Mouse (Mus musculus): ENCODE measurements around the gene Rassf2. TPM values are rescaled to one million over a fixed set of nuclear protein-coding genes. Genes with fewer than 3 reads are reported as not detected.
A peak's percentile ranks its signal among the peaks of the same experiment; 100 is the strongest.

Gene Rassf2
- polyA plus RNA-seq, 1 experiment from 2014 or later = 15.8 TPM

DNA sequence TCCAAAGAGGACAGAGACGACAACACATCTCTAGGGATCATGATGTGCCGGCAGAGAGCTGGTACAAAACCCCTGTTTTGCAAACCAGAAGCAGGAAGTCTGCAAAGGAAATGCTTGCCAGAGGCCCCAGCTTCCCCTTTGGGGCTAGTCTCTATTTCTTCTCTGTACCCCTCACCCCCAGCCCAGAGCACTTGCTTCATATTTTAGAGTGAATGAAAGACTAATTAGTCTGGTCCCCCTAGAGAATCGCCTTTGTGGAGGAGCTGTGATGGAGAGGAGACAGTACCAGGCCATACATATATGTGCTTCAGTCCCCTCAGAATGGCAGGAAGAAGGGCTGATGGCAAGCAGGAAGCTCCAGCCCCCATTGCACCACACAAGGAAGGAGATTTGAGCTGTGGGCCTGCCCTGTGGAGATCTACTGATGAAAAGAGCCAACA, 10.7 kb downstream of the Rassf2 start:
- Histone ChIP-seq H3K9me3 (ENCODE audit: low read depth, low read length) (no peaks in the 10 kb centered on the region), H3K27me3 (ENCODE audit: insufficient read depth, low read length) (no peaks in the 10 kb centered on the region), H3K36me3 (ENCODE audit: insufficient read depth) (no peaks in the 10 kb centered on the region), H3K4me2 (no peak overlapping the region), H3K4me1 (ENCODE audit: insufficient read depth) (no peaks in the 10 kb centered on the region), H3K9ac (no peak overlapping the region), H3K4me3 (ENCODE audit: low read depth, low read length) (no peak overlapping the region), H3K27ac (ENCODE audit: low read depth) (no peak overlapping the region; the same call in 1 of the 2 replicates)
- no peak for DNase-seq
- no peak for TF ChIP-seq CTCF (IDR thresholded peaks at IDR 0.05; ENCODE audit: low read depth)
- 71% methylated on average over 3 of the region's 3 CpGs for WGBS
- no peak for ATAC-seq (ENCODE audit: insufficient read depth)

DNA sequence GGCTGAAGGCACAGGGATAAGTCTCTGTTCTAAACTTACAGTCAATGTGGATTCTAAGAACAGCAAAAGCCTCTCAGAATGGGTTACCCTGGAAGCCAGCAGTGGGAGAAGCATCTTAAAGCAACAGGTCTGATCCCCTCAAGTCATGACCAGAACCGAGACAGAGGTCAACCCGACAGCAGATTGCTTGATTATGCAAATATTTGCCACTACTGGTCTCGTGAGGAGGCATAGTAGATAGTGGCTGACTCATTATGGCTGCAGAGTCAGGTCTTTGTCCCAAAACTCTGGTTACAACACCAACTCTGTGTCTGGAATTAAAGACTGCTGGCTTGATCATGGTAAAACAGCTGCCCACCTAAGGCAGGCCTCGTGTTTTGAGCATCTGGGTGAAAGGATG, 11.9 kb downstream of the Rassf2 start:
- no peak overlapping the region for H3K9ac ChIP-seq
- H3K27ac ChIP-seq (ENCODE audit: low read depth) = no peak overlapping the region
- no peak for TF ChIP-seq CTCF (IDR thresholded peaks at IDR 0.05; ENCODE audit: low read depth)
- H3K4me1 ChIP-seq (ENCODE audit: insufficient read depth) = no peaks in the 10 kb centered on the region
- no peak overlapping the region for H3K4me3 ChIP-seq (ENCODE audit: low read depth, low read length)
- H3K4me2 ChIP-seq = no peak overlapping the region
- 38% methylated on average over 4 of the region's 4 CpGs for WGBS
- no peaks in the 10 kb centered on the region for H3K27me3 ChIP-seq (ENCODE audit: insufficient read depth, low read length)
- no peaks in the 10 kb centered on the region for H3K9me3 ChIP-seq (ENCODE audit: low read depth, low read length)
- H3K36me3 ChIP-seq (ENCODE audit: insufficient read depth) = no peaks in the 10 kb centered on the region
- ATAC-seq (ENCODE audit: insufficient read depth) = no peak
- DNase-seq = no peak

DNA sequence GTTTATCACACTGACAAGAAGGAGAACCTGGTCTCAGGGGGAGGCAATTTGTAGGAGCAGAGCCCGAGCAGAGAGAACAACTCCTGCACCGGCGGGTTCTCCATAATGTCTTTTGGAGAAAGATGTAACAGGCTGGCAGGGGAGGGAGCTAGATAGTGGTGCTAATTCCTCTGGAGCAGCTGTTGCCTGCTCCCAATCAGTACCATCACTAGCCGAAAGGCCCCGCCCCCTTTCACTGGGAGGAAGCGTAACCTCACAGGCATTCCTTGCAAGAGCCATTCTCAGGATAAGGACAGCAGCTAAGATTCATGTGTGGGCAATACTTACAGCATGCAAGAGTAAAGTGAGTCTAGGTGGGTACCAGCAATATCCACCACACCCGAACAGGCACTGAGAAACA, 12.4 kb downstream of the Rassf2 start:
- H3K27ac ChIP-seq (ENCODE audit: low read depth) = no peak overlapping the region
- peak; percentile 79; the same call in 1 of the 2 replicates for ATAC-seq (ENCODE audit: insufficient read depth)
- peak; percentile 70 for DNase-seq
- no peak overlapping the region for H3K4me2 ChIP-seq
- no peaks in the 10 kb centered on the region for H3K4me1 ChIP-seq (ENCODE audit: insufficient read depth)
- TF ChIP-seq CTCF (IDR thresholded peaks at IDR 0.05; ENCODE audit: low read depth) = no peak
- 29% methylated on average over 7 of the region's 7 CpGs for WGBS
- no peak overlapping the region for H3K9ac ChIP-seq
- H3K9me3 ChIP-seq (ENCODE audit: low read depth, low read length) = no peaks in the 10 kb centered on the region
- no peaks in the 10 kb centered on the region for H3K27me3 ChIP-seq (ENCODE audit: insufficient read depth, low read length)
- H3K36me3 ChIP-seq (ENCODE audit: insufficient read depth) = no peaks in the 10 kb centered on the region
- no peak overlapping the region for H3K4me3 ChIP-seq (ENCODE audit: low read depth, low read length)

DNA sequence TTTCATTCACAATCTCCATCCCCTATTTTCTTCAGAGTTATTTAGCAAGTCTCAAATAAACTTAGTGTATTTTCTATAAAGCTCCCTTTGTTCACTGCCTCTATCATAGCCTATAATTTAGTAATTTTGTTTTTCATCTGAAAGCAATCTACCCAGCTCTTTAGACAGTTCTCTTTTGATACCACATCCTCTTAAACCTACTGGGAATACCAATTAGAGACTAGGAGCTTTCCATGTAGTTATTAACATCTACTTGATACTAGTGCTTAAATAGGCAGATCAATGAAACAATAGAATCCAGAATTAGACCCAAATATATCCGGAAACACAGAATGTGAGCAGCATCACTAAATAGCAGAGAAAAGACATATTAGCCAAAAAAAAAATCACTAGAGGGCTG, 14.0 kb downstream of the Rassf2 start:
- ATAC-seq (ENCODE audit: insufficient read depth) (no peak), DNase-seq (no peak)
- Histone ChIP-seq H3K9ac (no peak overlapping the region), H3K36me3 (ENCODE audit: insufficient read depth) (no peaks in the 10 kb centered on the region), H3K27me3 (ENCODE audit: insufficient read depth, low read length) (no peaks in the 10 kb centered on the region), H3K4me2 (no peak overlapping the region), H3K4me1 (ENCODE audit: insufficient read depth) (no peaks in the 10 kb centered on the region), H3K27ac (ENCODE audit: low read depth) (no peak overlapping the region), H3K9me3 (ENCODE audit: low read depth, low read length) (no peaks in the 10 kb centered on the region), H3K4me3 (ENCODE audit: low read depth, low read length) (no peak overlapping the region)
- WGBS = 84% methylated on average over 1 of the region's 1 CpGs
- TF ChIP-seq CTCF (IDR thresholded peaks at IDR 0.05; ENCODE audit: low read depth) = no peak

DNA sequence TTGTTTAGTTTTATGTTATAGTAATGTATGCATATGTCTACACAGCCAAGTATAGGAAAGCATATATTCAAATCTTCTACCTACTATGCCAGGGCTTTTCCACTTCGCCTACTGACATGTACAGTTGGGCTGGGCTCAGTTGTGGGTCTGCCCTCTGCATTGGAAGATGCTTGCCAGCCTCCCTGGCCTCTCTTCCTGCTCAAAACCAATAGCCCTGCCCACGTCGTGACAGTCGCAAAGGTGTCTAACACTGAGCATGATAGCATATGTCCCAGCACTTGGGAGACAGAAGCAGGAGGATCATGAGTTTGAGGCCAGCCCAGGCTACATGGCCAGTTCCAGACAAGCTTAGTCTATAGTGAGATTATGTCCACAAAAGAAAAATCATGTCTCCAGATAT, 16.9 kb downstream of the Rassf2 start:
- Histone ChIP-seq H3K4me2 (no peak overlapping the region), H3K9ac (no peak overlapping the region), H3K27ac (ENCODE audit: low read depth) (no peak overlapping the region), H3K9me3 (ENCODE audit: low read depth, low read length) (no peaks in the 10 kb centered on the region), H3K36me3 (ENCODE audit: insufficient read depth) (no peaks in the 10 kb centered on the region), H3K4me1 (ENCODE audit: insufficient read depth) (no peaks in the 10 kb centered on the region), H3K4me3 (ENCODE audit: low read depth, low read length) (no peak overlapping the region), H3K27me3 (ENCODE audit: insufficient read depth, low read length) (no peaks in the 10 kb centered on the region)
- 86% methylated on average over 4 of the region's 4 CpGs for WGBS
- TF ChIP-seq CTCF (IDR thresholded peaks at IDR 0.05; ENCODE audit: low read depth) = no peak
- DNase-seq (no peak), ATAC-seq (ENCODE audit: insufficient read depth) (no peak)

DNA sequence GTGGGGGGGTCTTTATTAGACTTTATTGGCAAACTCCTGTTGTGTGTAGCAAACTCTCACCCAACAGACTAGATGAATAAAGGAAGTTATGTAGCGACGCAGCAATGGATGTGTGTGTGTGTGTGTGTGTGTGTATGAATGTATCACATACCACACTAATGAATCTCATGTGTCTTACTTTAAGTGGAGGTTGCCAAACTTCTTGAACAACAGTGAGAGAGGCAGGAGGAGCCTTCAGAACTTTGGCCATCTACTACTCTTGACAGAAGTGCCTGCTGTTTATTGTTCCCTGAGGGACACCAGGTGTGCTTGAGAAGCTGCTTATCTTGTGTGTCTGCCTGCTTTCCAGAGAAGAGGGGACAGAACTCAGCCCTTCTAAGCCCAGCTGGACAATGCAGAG, 19.3 kb downstream of the Rassf2 start:
- no peak for DNase-seq
- no peak for ATAC-seq (ENCODE audit: insufficient read depth)
- no peak overlapping the region for H3K9ac ChIP-seq

DNA sequence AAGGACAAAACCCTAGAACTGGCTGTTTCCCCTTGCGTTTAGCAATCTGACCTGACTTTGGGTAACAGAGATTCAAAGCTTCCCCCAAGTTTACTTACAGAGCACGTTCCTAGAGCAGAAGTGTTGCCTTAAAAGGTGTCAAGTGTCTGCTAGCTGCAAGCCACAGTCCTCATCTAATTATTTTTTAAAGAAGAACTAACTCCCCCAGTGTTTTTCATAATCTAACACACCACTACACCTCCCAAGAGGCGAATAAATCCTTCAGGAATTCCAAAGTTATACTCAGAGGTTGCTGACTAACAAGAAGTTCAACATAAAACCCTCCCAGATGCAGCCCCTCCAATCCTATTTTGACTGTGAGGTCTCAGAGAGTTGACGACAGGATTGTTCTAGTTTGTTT, 21.9 kb downstream of the Rassf2 start:
- no peak overlapping the region for H3K27ac ChIP-seq (ENCODE audit: low read depth)
- WGBS = 35% methylated on average over 4 of the region's 4 CpGs

More for the DNA sequence above, 19.3 kb downstream of the Rassf2 start:
- Histone ChIP-seq H3K4me3 (ENCODE audit: low read depth, low read length) (no peak overlapping the region), H3K4me2 (no peak overlapping the region), H3K36me3 (ENCODE audit: insufficient read depth) (no peaks in the 10 kb centered on the region), H3K9me3 (ENCODE audit: low read depth, low read length) (no peaks in the 10 kb centered on the region), H3K4me1 (ENCODE audit: insufficient read depth) (no peaks in the 10 kb centered on the region), H3K27me3 (ENCODE audit: insufficient read depth, low read length) (no peaks in the 10 kb centered on the region), H3K27ac (ENCODE audit: low read depth) (no peak overlapping the region)
- 75% methylated on average over 2 of the region's 2 CpGs for WGBS
- no peak for TF ChIP-seq CTCF (IDR thresholded peaks at IDR 0.05; ENCODE audit: low read depth)

DNA sequence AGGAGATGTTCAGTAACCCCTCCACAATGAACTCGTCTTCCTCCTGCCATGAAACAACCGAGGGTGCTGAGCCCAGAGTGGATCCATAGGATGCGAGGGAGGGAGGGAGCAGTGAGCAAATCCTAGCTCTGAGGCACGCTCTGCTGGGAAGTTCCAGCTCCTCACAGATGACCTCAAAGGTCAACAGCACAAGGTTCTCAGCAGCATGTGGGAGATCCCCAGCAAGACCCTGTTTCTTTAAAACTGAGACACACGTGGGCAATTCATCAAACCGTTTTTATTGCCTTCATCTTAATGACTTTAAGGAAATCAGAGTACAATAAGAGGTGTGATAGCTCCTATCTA, 22.6 kb downstream of the Rassf2 start:
- H3K4me2 ChIP-seq = no peak overlapping the region
- no peaks in the 10 kb centered on the region for H3K36me3 ChIP-seq (ENCODE audit: insufficient read depth)
- H3K4me3 ChIP-seq (ENCODE audit: low read depth, low read length) = no peak overlapping the region
- H3K9ac ChIP-seq = no peak overlapping the region
- H3K27ac ChIP-seq (ENCODE audit: low read depth) = no peak overlapping the region
- 32% methylated on average over 6 of the region's 6 CpGs for WGBS
- H3K4me1 ChIP-seq (ENCODE audit: insufficient read depth) = no peaks in the 10 kb centered on the region; the same call in 1 of the 2 replicates
- DNase-seq = no peak
- no peaks in the 10 kb centered on the region for H3K27me3 ChIP-seq (ENCODE audit: insufficient read depth, low read length)
- TF ChIP-seq CTCF (IDR thresholded peaks at IDR 0.05; ENCODE audit: low read depth) = no peak
- no peaks in the 10 kb centered on the region for H3K9me3 ChIP-seq (ENCODE audit: low read depth, low read length)
- ATAC-seq (ENCODE audit: insufficient read depth) = no peak

More for the DNA sequence above, 21.9 kb downstream of the Rassf2 start:
- H3K4me3 ChIP-seq (ENCODE audit: low read depth, low read length) = no peak overlapping the region
- H3K4me2 ChIP-seq = no peak overlapping the region
- TF ChIP-seq CTCF (IDR thresholded peaks at IDR 0.05; ENCODE audit: low read depth) = no peak
- H3K9me3 ChIP-seq (ENCODE audit: low read depth, low read length) = no peaks in the 10 kb centered on the region
- no peak overlapping the region for H3K9ac ChIP-seq
- H3K36me3 ChIP-seq (ENCODE audit: insufficient read depth) = no peaks in the 10 kb centered on the region
- no peak for DNase-seq
- H3K4me1 ChIP-seq (ENCODE audit: insufficient read depth) = no peaks in the 10 kb centered on the region; the same call in 1 of the 2 replicates
- no peak for ATAC-seq (ENCODE audit: insufficient read depth)
- H3K27me3 ChIP-seq (ENCODE audit: insufficient read depth, low read length) = no peaks in the 10 kb centered on the region

All from lung, embryonic 14.5 days (tissue).